In the genomic region with DNA sequence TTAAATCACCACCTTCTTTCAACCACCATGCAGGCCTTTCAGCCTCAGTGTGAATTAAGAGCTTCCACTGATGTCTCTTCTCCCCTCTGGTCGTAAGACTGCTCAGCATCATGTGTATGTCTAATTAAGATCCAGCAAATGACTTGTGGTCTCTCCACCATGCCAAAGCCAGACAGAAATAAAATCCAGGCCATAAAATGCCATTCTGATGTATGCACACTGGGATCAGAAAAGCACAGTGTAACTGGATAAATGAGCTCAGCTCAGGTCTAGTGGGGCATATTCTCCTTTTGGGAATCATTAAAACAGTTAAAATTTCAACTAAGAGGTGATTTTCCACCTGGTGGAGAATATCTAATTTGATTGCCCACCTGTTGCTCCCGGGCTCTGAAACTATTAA, we compare ENCODE assay signal across 21 mouse cellular contexts.
A peak's percentile ranks its signal among the peaks of the same experiment; 100 is the strongest.
DNase-seq lines count a peak whose midpoint lies in the region; ATAC-seq lines count a peak whose summit lies in the region.
"Had no signal": no experiment of that assay in that cellular context is flagged by ENCODE, and none has a peak within 500 bp of the region (broad histone marks: within the 10 kb centered on the region; RNA-seq: fewer than 3 reads in every experiment).

No protein-coding gene starts in this region.

- no peak for DNase-seq in hindbrain, embryonic 11.5 days (ENCODE audit: low spot score)
- DNase-seq in kidney, postnatal 25 days, result no peak
- DNase-seq in limb, embryonic 10.5 days (ENCODE audit: low spot score), result no peak
- no peak for DNase-seq in urinary bladder, postnatal 36 days (ENCODE audit: low spot score in 2 of 2)
- DNase-seq: adrenal gland, adult 8-10 months; adrenal gland, postnatal 25 days; cerebellum, adult 11-12 months; cerebellum, adult 8-10 months; cerebellum, postnatal 14 days; forebrain, postnatal 0 days; gastrocnemius, adult 2 months; gastrocnemius, postnatal 14 days; heart, adult 11 months had no signal

- H3K9ac ChIP-seq in hindbrain, embryonic 16.5 days (ENCODE audit: low read depth, low read length), result no peak overlapping the region
- H3K9ac ChIP-seq in hindbrain, embryonic 11.5 days (ENCODE audit: low read depth, low read length), result no peak overlapping the region
- H3K9ac ChIP-seq in kidney, embryonic 15.5 days, result no peak overlapping the region
- no peak overlapping the region for H3K9ac ChIP-seq in limb, embryonic 12.5 days (replicated peaks)
- no peak overlapping the region for H3K9ac ChIP-seq in neural tube, embryonic 14.5 days (replicated peaks; ENCODE audit: low read depth, low read length)
- H3K9ac ChIP-seq: forebrain, postnatal 0 days; hindbrain, embryonic 14.5 days had no signal

- H3K4me1 ChIP-seq in hindbrain, embryonic 16.5 days (ENCODE audit: control insufficient read depth, insufficient read depth, low read depth, low read length), result no peaks in the 10 kb centered on the region
- H3K4me1 ChIP-seq in hindbrain, embryonic 11.5 days (replicated peaks; ENCODE audit: control insufficient read depth, insufficient read depth, low read length), result no peaks in the 10 kb centered on the region
- H3K4me1 ChIP-seq in kidney, embryonic 15.5 days, result peaks cover 4% of the 10 kb centered on the region; the same call in 1 of the 2 replicates
- H3K4me1 ChIP-seq in limb, embryonic 12.5 days (replicated peaks), result no peaks in the 10 kb centered on the region
- no peaks in the 10 kb centered on the region for H3K4me1 ChIP-seq in limb, embryonic 10.5 days
- H3K4me1 ChIP-seq in neural tube, embryonic 14.5 days (ENCODE audit: control insufficient read depth, insufficient read depth, low read length), result no peaks in the 10 kb centered on the region

- ATAC-seq in hindbrain, embryonic 16.5 days, result peak; percentile 48; the same call in 1 of the 2 replicates
- ATAC-seq in hindbrain, embryonic 11.5 days (ENCODE audit: low FRiP score), result no peak
- peak; percentile 77 for ATAC-seq in kidney, embryonic 15.5 days (replicated peaks; ENCODE audit: low FRiP score)
- ATAC-seq in limb, embryonic 12.5 days (ENCODE audit: insufficient number of reproducible peaks, insufficient read depth, low FRiP score, low TSS enrichment, low read depth), result peak; percentile 37; the same call in 1 of the 2 replicates
- ATAC-seq in neural tube, embryonic 14.5 days (ENCODE audit: low read depth), result peak; percentile 76
- ATAC-seq: activated CD4-positive, CD25-positive, alpha-beta regulatory T cell, adult 4 months; forebrain, embryonic 14.5 days; forebrain, postnatal 0 days had no signal

- no peak overlapping the region for H3K4me3 ChIP-seq in hindbrain, embryonic 16.5 days (ENCODE audit: low read length)
- H3K4me3 ChIP-seq in hindbrain, embryonic 11.5 days (ENCODE audit: low read depth, low read length), result no peak overlapping the region
- H3K4me3 ChIP-seq in kidney, embryonic 15.5 days (replicated peaks), result no peak overlapping the region
- H3K4me3 ChIP-seq in limb, embryonic 12.5 days (replicated peaks), result no peak overlapping the region
- H3K4me3 ChIP-seq in limb, embryonic 10.5 days, result no peak overlapping the region
- H3K4me3 ChIP-seq in neural tube, embryonic 14.5 days (ENCODE audit: low read depth, low read length), result no peak overlapping the region
- H3K4me3 ChIP-seq: gastrocnemius, adult 2 months had no signal

- no peak overlapping the region for H3K27ac ChIP-seq in hindbrain, embryonic 16.5 days (ENCODE audit: low read depth, low read length)
- H3K27ac ChIP-seq in hindbrain, embryonic 11.5 days (ENCODE audit: low read depth, low read length), result no peak overlapping the region
- no peak overlapping the region for H3K27ac ChIP-seq in kidney, embryonic 15.5 days
- H3K27ac ChIP-seq in limb, embryonic 12.5 days, result no peak overlapping the region
- no peak overlapping the region for H3K27ac ChIP-seq in limb, embryonic 10.5 days
- no peak overlapping the region for H3K27ac ChIP-seq in neural tube, embryonic 14.5 days (ENCODE audit: low read depth, low read length)
- H3K27ac ChIP-seq: gastrocnemius, adult 2 months; hindbrain, embryonic 14.5 days had no signal

- H3K9me3 ChIP-seq in hindbrain, embryonic 16.5 days (ENCODE audit: control insufficient read depth, low read length), result no peaks in the 10 kb centered on the region
- H3K9me3 ChIP-seq in hindbrain, embryonic 11.5 days (ENCODE audit: control insufficient read depth, low read length), result no peaks in the 10 kb centered on the region
- no peaks in the 10 kb centered on the region for H3K9me3 ChIP-seq in kidney, embryonic 15.5 days (replicated peaks)
- H3K9me3 ChIP-seq in limb, embryonic 12.5 days, result no peaks in the 10 kb centered on the region
- no peaks in the 10 kb centered on the region for H3K9me3 ChIP-seq in limb, embryonic 10.5 days (replicated peaks)
- no peaks in the 10 kb centered on the region for H3K9me3 ChIP-seq in neural tube, embryonic 14.5 days (ENCODE audit: control insufficient read depth, low read length)

- 79% methylated on average over 2 of the region's 2 CpGs for WGBS in hindbrain, embryonic 16.5 days
- 88% methylated on average over 2 of the region's 2 CpGs for WGBS in hindbrain, embryonic 11.5 days
- whole genome bisulfite sequencing in kidney, embryonic 15.5 days, result 28% methylated on average over 2 of the region's 2 CpGs
- 42% methylated on average over 2 of the region's 2 CpGs for WGBS in limb, embryonic 12.5 days
- WGBS in limb, embryonic 10.5 days, result 73% methylated on average over 2 of the region's 2 CpGs
- WGBS in neural tube, embryonic 14.5 days, result 62% methylated on average over 2 of the region's 2 CpGs

- no peak overlapping the region for H3K4me2 ChIP-seq in hindbrain, embryonic 16.5 days (ENCODE audit: low read length)
- H3K4me2 ChIP-seq in hindbrain, embryonic 11.5 days (replicated peaks; ENCODE audit: low read depth, low read length), result no peak overlapping the region
- no peak overlapping the region for H3K4me2 ChIP-seq in kidney, embryonic 15.5 days
- H3K4me2 ChIP-seq in limb, embryonic 12.5 days, result no peak overlapping the region
- no peak overlapping the region for H3K4me2 ChIP-seq in neural tube, embryonic 14.5 days (ENCODE audit: low read depth, low read length)
- H3K4me2 ChIP-seq: heart, embryonic 11.5 days; hindbrain, embryonic 14.5 days had no signal

- no peaks in the 10 kb centered on the region for H3K27me3 ChIP-seq in hindbrain, embryonic 16.5 days (replicated peaks; ENCODE audit: control insufficient read depth, insufficient read depth, low read length)
- no peaks in the 10 kb centered on the region for H3K27me3 ChIP-seq in hindbrain, embryonic 11.5 days (ENCODE audit: control insufficient read depth, insufficient read depth, low read length)
- H3K27me3 ChIP-seq in kidney, embryonic 15.5 days, result no peaks in the 10 kb centered on the region
- no peaks in the 10 kb centered on the region for H3K27me3 ChIP-seq in limb, embryonic 12.5 days
- H3K27me3 ChIP-seq in limb, embryonic 10.5 days (ENCODE audit: low read depth, poor library complexity, severe bottlenecking), result no peaks in the 10 kb centered on the region
- no peaks in the 10 kb centered on the region for H3K27me3 ChIP-seq in neural tube, embryonic 14.5 days (ENCODE audit: control insufficient read depth, insufficient read depth, low read length)

- no peaks in the 10 kb centered on the region for H3K36me3 ChIP-seq in hindbrain, embryonic 16.5 days (ENCODE audit: control insufficient read depth, insufficient read depth, low read length)
- H3K36me3 ChIP-seq in hindbrain, embryonic 11.5 days (ENCODE audit: control insufficient read depth, insufficient read depth, low read length), result no peaks in the 10 kb centered on the region
- no peaks in the 10 kb centered on the region for H3K36me3 ChIP-seq in kidney, embryonic 15.5 days
- H3K36me3 ChIP-seq in limb, embryonic 12.5 days, result no peaks in the 10 kb centered on the region
- no peaks in the 10 kb centered on the region for H3K36me3 ChIP-seq in limb, embryonic 10.5 days
- no peaks in the 10 kb centered on the region for H3K36me3 ChIP-seq in neural tube, embryonic 14.5 days (ENCODE audit: control insufficient read depth, insufficient read depth, low read length)
